Mouse (Mus musculus) adrenal gland, postnatal 10 days (tissue): Measurements from ENCODE around the gene Rex1bd. TPM values are rescaled to one million over a fixed set of nuclear protein-coding genes. Genes with fewer than 3 reads are reported as not detected.

ENCODE experiments used
- total RNA-seq, 2 experiments: library from RNA; stranded (reverse); gene quantifications; 2 replicates each; pipeline ENCODE4 v1.2.3; 2021

The Rex1bd gene
- total RNA-seq, 2 experiments from 2014 or later: 121 to 130 TPM

Other genes starting within 250 kb of the Rex1bd start
- gene Homer3, start 223.9 kb downstream of the Rex1bd start, total RNA-seq: 10 to 100 TPM; 23.8 to 33.3 TPM
- 10 to 100 TPM; 63.4 to 67.7 TPM for gene Ddx49, start 204.3 kb downstream of the Rex1bd start, total RNA-seq
- gene Cope, start 204.2 kb downstream of the Rex1bd start, total RNA-seq: 100 to 1,000 TPM; 203 to 216 TPM
- 1 to 10 TPM; 2.3 to 3.7 TPM for gene Cers1, start 191.0 kb downstream of the Rex1bd start, total RNA-seq
- 1 to 10 TPM in 1 of 2 experiments, under 1 TPM in 1; 0.88 to 1.2 TPM for gene Gdf1, start 176.9 kb downstream of the Rex1bd start, total RNA-seq
- 10 to 100 TPM; 49.1 to 51.4 TPM for gene Upf1, start 153.5 kb downstream of the Rex1bd start, total RNA-seq
- gene Comp, start 133.2 kb downstream of the Rex1bd start, total RNA-seq: 1 to 10 TPM in 1 of 2 experiments, under 1 TPM in 1; 0.97 to 2.0 TPM
- 10 to 100 TPM; 14.1 to 19.4 TPM for gene Crtc1, start 67.2 kb downstream of the Rex1bd start, total RNA-seq
- 10 to 100 TPM; 14.0 to 15.1 TPM for gene Klhl26, start 29.8 kb downstream of the Rex1bd start, total RNA-seq
- 1 to 10 TPM; 2.9 to 4.5 TPM for gene Tmem59l, start 19.4 kb downstream of the Rex1bd start, total RNA-seq
- under 1 TPM; 0.21 to 0.42 TPM for gene Crlf1, start 13.6 kb downstream of the Rex1bd start, total RNA-seq
- 1,000 to 10,000 TPM; 1,751 to 1,916 TPM for gene Uba52, start 4.0 kb upstream of the Rex1bd start, total RNA-seq
- gene Fkbp8, start 21.0 kb upstream of the Rex1bd start, total RNA-seq: 100 to 1,000 TPM; 226 to 250 TPM
- 10 to 100 TPM; 84.0 to 97.4 TPM for gene Kxd1, start 21.2 kb upstream of the Rex1bd start, total RNA-seq
- gene Ell, start 32.7 kb upstream of the Rex1bd start, total RNA-seq: 10 to 100 TPM; 22.2 to 26.3 TPM
- 10 to 100 TPM; 59.4 to 59.8 TPM for gene Isyna1, start 87.6 kb upstream of the Rex1bd start, total RNA-seq
- gene Ssbp4, start 102.1 kb upstream of the Rex1bd start, total RNA-seq: 10 to 100 TPM; 92.0 to 96.9 TPM
- 1 to 10 TPM; 3.3 to 3.6 TPM for gene Lrrc25, start 109.4 kb upstream of the Rex1bd start, total RNA-seq
- 1 to 10 TPM in 1 of 2 experiments, under 1 TPM in 1; 0.79 to 1.7 TPM for gene Gdf15, start 125.7 kb upstream of the Rex1bd start, total RNA-seq
- gene Pgpep1, start 153.6 kb upstream of the Rex1bd start, total RNA-seq: 10 to 100 TPM; 65.7 to 80.6 TPM
- gene Lsm4, start 166.5 kb upstream of the Rex1bd start, total RNA-seq: 10 to 100 TPM; 91.5 to 94.7 TPM
- gene Jund, start 192.2 kb upstream of the Rex1bd start, total RNA-seq: 100 to 1,000 TPM; 149 to 185 TPM
- under 1 TPM; 0.15 to 0.30 TPM for gene Iqcn, start 196.7 kb upstream of the Rex1bd start, total RNA-seq
- gene Gm3336, start 211.8 kb upstream of the Rex1bd start, total RNA-seq: not detected
- 1 to 10 TPM; 2.4 to 2.8 TPM for gene Pde4c, start 217.0 kb upstream of the Rex1bd start, total RNA-seq
- 10 to 100 TPM; 53.3 to 53.9 TPM for gene Rab3a, start 247.9 kb upstream of the Rex1bd start, total RNA-seq